Mouse (Mus musculus) heart, postnatal 14 days (tissue): ENCODE data around the gene Trip11. TPM values are rescaled to one million over a fixed set of nuclear protein-coding genes. Genes with fewer than 3 reads are reported as not detected.
"Not testable (repeated sequence)": the region's sequence is repeated elsewhere in the genome, so short reads cannot be mapped to it uniquely, and the experiment has no call there.

Source experiments
- DNase-seq, 2 experiments: peaks; one replicate each; pipeline ENCODE4 v3.0.0; 2021 to 2022
- intact Hi-C: fragments of 180-260 bp; cut with DNase I; formaldehyde crosslinking; loops from one replicate; pipeline ENCODE4 v1.15.1; 2025
- long read RNA-seq, 2 experiments: library from polyadenylated mRNA; stranded (forward); transcript quantifications; one replicate each; pipeline ENCODE4 v2.0.0; 2021
- total RNA-seq, 2 experiments: library from RNA; stranded (reverse); gene quantifications; 2 replicates each; pipeline ENCODE4 v1.2.3; 2021

The Trip11 gene
- 10 to 100 TPM; 31.7 to 35.1 TPM for total RNA-seq
- long read RNA-seq, experiment 1, partial matches to known transcripts = 0 of 2 reads
- long read RNA-seq, experiment 1, other reads (novel, unspliced or antisense) = 2 of 2 reads
- long read RNA-seq, experiment 2, partial matches to known transcripts = 4 of 6 reads
- long read RNA-seq, experiment 2, other reads (novel, unspliced or antisense) = 2 of 6 reads

DNA sequence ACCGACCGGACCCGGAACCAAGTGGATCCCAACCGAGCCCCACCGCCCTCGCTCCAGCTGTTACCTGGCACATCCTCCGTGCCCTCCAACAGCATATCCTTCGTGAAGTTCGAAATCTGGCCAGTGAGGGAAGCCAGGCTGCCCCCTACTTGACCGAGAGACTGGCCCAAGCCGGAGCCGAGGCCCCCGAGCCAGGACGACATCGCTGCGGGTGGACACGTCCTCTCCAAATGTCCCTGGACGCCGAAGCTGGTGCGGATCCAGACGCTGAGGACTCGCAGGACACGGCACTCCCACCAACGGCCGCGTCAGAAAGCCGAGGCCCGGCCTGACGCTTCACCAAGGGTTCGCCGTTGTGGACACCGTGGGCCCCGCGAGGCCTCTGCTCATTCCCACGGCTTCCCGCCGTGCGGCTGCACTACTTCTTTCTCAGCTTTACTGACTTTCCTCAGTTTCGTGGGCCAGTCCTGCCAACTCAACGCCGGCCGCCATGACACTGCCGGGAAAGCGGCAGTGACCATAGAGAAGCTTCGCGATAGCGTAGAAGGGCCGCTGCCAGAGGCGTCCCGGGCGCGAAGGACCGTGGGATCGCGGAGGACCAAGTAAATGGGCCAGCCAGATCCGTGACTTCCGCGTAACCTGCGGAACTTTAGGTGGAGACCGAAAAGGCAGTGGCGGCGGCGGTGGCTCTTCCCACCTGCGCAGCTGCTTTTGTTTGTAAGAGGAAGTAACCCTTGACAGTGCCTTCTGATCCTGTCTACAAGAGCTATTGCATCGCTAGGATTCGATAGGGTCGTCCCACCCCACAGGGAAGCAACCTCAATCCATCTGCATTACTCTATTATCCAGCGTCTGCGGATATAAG is at the start of gene Trip11:
TSS of gene Trip11 (minus strand) at position 642 of the 865 bp plus-strand sequence.
- intact Hi-C loops = loop anchor here (5.0 kb wide), 1 partner anchor 44 kb away; the partner anchor contains the start of gene Atxn3
- peak; percentile 91 for DNase-seq

DNA sequence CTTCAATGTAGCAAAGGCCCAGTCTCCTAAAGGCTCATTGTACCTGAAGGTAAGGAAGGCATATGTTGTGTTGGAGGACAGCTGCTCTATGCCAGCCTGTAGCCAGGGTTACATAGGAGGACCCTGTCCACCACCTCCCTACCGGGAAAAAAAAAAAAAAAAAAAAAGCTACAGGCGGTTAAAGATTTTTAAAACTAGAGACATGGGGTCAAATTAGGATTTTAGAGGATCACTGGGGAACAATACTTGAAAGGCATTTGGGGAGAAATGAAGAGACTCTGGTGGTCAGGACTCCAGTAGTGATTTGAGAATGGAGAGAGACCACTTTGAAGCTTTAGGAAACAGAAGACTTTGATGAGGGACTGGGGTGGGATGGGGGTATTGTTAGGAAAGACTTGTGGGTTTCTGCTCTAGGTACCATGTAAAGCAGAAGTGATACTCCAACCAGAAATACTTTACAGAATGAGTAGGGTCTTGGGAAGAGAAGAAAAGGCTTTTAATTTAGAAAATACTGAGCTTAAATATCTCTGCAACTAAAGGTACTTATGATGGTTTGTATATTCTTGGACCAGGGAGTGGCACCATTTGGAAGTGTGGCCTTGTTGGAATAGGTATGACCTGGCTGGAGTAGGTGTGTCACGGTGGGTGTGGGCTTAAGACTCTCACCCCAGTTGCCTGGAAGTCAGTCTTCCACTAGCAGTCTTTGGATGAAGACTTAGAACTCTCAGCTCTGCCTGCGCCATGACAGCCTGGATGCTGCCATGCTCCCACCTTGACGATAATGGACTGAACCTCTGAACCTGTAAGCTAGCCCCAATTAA is 46.1 kb upstream of the Trip11 start:
- not testable (repeated sequence) for DNase-seq
- intact Hi-C loops = loop anchor here (5.0 kb wide), 2 partner anchors 47 to 837 kb away; partner anchors contain the start of gene Trip11

DNA sequence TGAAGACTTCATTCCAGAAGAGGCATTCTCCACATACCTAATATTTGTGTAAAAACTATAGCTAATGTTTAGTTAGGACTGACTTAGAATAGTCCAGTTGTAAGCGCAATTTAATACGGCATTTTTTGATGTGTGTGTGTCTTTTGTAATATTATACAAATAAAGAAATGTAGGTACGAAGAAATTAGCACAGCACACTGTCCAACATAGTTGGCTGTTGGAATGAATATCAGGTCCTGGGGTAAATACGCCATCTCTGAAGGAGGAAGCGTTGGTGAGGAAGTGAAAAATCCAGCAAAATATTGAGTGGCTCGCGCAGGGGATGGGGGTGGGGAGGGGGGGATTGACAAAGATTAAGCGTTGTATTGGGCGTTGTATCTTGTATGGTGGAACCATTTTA is 45.5 kb upstream of the Trip11 start:
- DNase-seq = no peak
- intact Hi-C loops = loop anchor here (5.0 kb wide), 2 partner anchors 46 to 836 kb away; partner anchors contain the start of gene Trip11

GRCm38 (mm10) chr12:101957942-101958544 is 45.0 kb upstream of the Trip11 start, which contains the start of gene Atxn3:
Gene Atxn3, minus strand, starts transcription at chr12:101958246.
- peak; percentile 97 to 99 for DNase-seq
- intact Hi-C loops = loop anchor here (5.0 kb wide), 2 partner anchors 46 to 836 kb away; partner anchors contain the start of gene Trip11

DNA sequence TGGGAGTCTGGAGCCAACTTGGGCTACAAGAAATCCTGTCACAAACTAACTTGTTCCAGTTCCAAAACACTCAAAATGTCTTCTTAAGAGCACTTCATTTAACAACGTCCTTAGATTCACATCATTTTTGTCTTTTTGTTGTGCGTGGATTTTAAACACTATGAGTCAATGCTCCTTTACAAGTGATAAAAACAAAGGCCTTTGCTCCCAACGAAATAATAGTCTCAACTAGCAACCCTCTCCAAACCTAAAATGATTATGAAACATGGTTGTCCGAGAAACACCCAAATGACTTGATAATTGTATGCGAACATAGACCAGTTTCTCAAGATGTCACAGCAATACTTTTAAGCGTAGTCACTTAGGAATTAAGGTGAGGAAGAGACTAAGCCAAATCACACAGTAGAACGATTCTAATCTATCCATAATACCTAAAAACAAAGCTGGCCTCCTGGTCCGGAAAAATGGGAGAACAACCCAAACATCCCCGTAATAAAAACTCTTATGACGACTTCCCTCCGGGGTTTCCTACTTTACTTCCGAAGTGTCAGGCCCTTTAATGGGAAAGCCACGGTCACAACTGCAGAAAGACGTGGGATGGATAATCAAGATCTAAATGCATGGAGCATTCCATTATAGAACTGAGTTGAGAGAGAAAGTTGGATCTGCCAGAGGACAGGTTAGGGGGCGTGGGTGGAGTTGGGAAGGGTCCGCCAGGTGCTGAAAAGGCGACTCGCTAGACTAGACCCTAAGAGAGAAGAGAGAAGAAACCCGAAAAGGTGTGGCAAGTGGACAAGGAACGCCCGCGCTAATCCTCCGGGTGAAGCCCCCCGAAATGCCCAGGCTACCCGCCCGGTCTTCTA is 44.2 kb upstream of the Trip11 start:
- intact Hi-C loops = loop anchor here (5.0 kb wide), 2 partner anchors 45 to 835 kb away; partner anchors contain the start of gene Trip11
- no peak for DNase-seq

DNA sequence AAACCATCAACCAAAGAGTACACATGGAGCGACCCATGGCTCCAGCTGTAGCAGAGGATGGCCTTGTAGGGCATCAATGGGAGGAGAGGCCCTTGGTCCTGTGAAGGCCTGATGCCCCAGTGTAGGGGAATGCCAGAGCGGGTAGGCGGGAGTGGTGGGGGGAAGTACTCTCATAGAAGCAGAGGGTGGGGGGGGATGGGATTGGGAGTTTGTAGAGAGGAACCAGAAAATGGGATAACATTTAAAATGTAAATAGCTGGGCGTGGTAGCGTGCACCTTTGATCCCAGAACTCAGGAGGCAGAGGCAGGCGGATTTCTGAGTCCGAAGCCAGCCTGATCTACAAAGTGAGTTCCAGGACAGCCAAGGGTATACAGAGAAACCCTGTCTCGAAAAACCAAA is 42.8 kb upstream of the Trip11 start:
- intact Hi-C loops = loop anchor here (5.0 kb wide), 2 partner anchors 44 to 834 kb away; partner anchors contain the start of gene Trip11
- not testable (repeated sequence) for DNase-seq

- intact Hi-C loops = no loop called here
- DNase-seq = peak; percentile 4 to 6
Observed at GRCm38 (mm10) chr12:101948801-101949200, 35.7 kb upstream of the Trip11 start.

DNA sequence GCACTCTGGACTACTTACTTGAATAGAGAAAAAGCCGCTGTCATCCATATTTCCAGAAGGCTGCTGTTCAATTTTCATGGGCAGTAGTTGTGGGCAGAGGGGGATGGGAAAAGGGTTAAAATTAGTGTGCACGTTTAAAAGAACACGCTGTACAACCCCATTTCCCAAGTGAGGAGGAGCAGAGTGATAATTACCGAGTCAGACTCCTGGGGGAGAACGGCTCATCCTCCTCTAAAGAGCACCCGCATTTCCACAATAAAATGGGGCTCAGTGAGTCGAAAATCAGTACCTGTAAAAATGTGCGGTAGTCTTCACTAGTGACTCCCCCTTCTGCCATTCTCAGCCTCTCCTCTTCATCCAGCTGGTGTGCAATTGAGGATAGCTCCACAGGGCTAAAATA is 34.9 kb upstream of the Trip11 start:
- no peak for DNase-seq
- intact Hi-C loops = no loop called here

DNA sequence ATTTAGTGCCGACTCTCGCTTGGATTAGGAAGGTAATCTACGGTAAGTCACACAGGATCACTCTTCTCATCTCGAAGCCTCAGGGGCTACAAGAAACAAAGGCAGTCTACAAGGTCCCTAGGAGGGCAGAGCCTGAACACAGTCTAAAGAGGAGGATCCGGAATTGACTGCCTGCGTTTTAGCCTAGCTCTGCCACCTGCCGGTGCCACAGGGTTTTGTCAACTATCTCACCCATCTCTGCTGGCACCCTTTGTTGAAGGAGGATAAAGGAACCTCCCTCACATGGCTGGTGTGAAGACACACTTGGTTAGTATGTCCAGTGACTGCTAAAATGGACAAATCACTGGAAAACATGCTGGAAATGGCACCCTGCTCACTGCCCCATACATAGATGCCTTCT is 24.5 kb upstream of the Trip11 start:
- intact Hi-C loops = no loop called here

GRCm38 (mm10) chr12:101935223-101935622 is 22.2 kb upstream of the Trip11 start:
- DNase-seq = no peak
- intact Hi-C loops = no loop called here

More for the DNA sequence above, 24.5 kb upstream of the Trip11 start:
- no peak for DNase-seq

GRCm38 (mm10) chr12:101928423-101928822 is 15.4 kb upstream of the Trip11 start:
- DNase-seq = no peak
- intact Hi-C loops = no loop called here

DNA sequence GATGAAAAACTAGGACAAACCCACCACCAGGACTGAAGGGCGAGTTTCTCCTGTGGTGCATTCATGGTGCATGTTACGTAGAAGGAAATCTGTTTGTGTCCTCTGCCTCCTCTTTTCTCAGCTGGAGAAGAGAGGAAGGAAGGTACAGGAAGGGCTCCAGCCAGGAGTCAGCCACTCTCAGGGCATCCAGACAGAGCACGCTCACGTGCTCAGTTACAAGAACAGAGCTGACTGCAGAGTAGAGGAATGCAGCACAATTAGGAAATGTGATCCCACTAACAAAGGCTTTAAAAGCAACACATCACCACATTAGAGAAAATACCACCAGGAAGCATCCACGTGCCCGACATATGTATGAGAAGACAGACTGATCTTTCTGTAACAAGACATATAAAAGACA is 9.2 kb upstream of the Trip11 start:
- DNase-seq = no peak
- intact Hi-C loops = no loop called here

- intact Hi-C loops = no loop called here
- DNase-seq = no peak
Observed at GRCm38 (mm10) chr12:101919847-101920246, 6.8 kb upstream of the Trip11 start.

DNA sequence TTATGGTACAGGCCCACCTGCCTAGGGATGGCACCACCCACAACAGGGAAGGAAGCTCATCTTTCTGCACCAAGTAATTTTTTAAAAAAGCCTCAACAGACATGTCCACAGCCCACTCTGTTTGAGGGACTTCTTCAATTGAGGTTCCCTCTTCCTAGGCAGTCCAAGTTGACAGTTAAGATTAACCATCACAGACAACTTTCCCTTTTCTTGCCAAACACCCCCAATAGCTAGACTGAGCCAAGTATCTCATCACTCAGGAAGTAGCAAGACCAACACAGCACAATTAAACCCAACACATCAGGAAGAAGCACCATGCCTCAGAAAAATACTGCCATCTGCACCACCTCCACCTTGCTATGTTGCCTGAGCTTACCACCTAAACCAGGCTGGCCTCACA is 4.1 kb upstream of the Trip11 start:
- intact Hi-C loops = no loop called here
- DNase-seq = no peak

DNA sequence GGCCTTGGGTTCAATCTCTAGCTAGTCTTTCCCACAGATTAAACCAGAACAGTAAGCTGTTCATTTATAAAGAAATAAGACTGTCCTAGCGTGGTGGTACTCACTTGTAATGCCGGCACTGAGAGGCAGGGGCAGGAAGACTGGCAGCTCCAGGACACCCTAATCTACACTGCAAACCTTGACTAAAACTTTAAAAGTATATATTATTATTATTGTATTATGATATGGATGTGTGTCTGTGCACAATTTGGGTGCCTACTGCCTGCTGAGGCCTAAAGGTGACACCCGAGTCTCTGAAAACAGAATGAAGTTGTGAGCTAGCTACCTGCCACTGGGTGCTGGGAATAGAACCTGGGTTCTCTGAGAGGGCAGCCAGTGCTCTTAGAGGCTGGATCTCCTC is 1.7 kb downstream of the Trip11 start:
- intact Hi-C loops = loop anchor here (5.0 kb wide), 1 partner anchor 46 kb away; the partner anchor contains the start of gene Atxn3
- no peak for DNase-seq

GRCm38 (mm10) chr12:101910360-101910759 is 2.7 kb downstream of the Trip11 start:
- intact Hi-C loops = loop anchor here (5.0 kb wide), 1 partner anchor 47 kb away; the partner anchor contains the start of gene Atxn3
- no peak for DNase-seq

- intact Hi-C loops = no loop called here
- DNase-seq = no peak
Observed at GRCm38 (mm10) chr12:101905817-101906216, 7.2 kb downstream of the Trip11 start.

DNA sequence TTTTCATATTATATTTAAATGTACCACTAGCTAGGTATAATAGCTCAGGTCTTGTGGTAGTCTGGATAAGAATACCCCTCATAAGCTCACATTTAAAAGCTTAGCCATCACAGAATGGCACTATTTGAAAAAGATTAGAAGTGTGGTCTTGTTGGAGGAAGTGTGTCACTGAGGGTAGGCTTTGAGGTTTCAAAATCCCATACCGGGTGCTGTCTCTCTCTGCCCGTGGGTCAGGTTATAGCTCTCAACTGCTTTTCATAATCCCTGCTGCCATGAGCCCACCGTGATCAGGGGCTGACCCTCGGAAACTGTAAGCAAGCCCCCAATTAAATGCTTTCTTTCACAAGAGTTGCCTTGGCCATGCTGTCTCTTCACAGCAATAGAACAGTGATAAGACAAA is 8.2 kb downstream of the Trip11 start:
- no peak for DNase-seq
- intact Hi-C loops = no loop called here

DNA sequence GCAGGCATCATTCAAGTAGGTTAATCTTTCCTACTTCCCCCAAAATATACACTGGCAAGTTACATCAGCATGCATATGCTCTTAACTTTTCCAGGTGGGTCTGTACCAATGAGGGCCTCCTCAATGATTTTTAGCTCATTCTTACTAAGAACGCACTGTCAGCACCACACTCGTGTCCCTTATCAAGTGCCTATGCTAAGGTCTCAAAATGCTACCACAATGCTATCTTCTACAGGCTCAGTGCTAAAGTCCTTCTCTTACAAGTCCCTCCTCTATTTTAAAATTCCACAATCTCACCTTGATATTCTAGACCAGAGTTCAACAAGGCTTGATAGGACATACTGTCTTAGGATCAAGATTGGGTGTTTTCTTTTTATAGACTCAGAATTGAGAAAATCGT is 8.9 kb downstream of the Trip11 start:
- intact Hi-C loops = no loop called here
- no peak for DNase-seq
